Comparison of ENCODE assay signal across 8 mouse cellular contexts in genomic region chr1:80340061-80340435, GRCm38 (mm10). TPM values are rescaled to one million over a fixed set of nuclear protein-coding genes. Genes with fewer than 3 reads are reported as not detected.
DNase-seq lines count a peak whose midpoint lies in the region; ATAC-seq lines count a peak whose summit lies in the region.

No protein-coding gene starts in this region.

- H3K4me2 ChIP-seq in liver, embryonic 11.5 days, result peak overlapping the region; percentile 94

- H3K4me3 ChIP-seq in liver, embryonic 11.5 days (ENCODE audit: low read depth, low read length), result peak overlapping the region; percentile 86

- peak overlapping the region; percentile 97 for H3K9ac ChIP-seq in liver, embryonic 11.5 days (ENCODE audit: low read depth, low read length)

- no peaks in the 10 kb centered on the region for H3K36me3 ChIP-seq in liver, embryonic 11.5 days (ENCODE audit: control insufficient read depth, insufficient read depth, low read length)

- no peaks in the 10 kb centered on the region for H3K9me3 ChIP-seq in liver, embryonic 11.5 days (ENCODE audit: control insufficient read depth, low read length)

- peak; percentile 5 for ATAC-seq in liver, embryonic 11.5 days (replicated peaks; ENCODE audit: low FRiP score)

- WGBS in liver, embryonic 11.5 days, result under 1% methylated on average over 33 of the region's 59 CpGs

- H3K4me1 ChIP-seq in liver, embryonic 11.5 days (replicated peaks; ENCODE audit: control insufficient read depth, insufficient read depth, low read length), result peaks cover 12% of the 10 kb centered on the region

- H3K27ac ChIP-seq in liver, embryonic 11.5 days (ENCODE audit: low read depth, low read length), result peak overlapping the region; percentile 97

- H3K27me3 ChIP-seq in liver, embryonic 11.5 days (replicated peaks; ENCODE audit: control insufficient read depth, insufficient read depth, low read length), result no peaks in the 10 kb centered on the region

- DNase-seq in layer of hippocampus, adult 18-20 months (ENCODE audit: low spot score in 2 of 2), result peak; percentile 6 to 62
- DNase-seq in layer of hippocampus, postnatal 36 days, result no peak
- peak; percentile 75 for DNase-seq in cerebellum, postnatal 36 days
- DNase-seq in gastrocnemius, postnatal 25 days, result peak; percentile 66
- peak; percentile 65 to 69 for DNase-seq in kidney, adult 8-10 months
- DNase-seq in liver, embryonic 11.5 days (ENCODE audit: low spot score), result peak; percentile 61
- DNase-seq in monocyte, adult 2 months (ENCODE audit: low read depth in 1 of 2, low spot score in 2 of 2), result peak; percentile 22 to 51
- peak; percentile 69 to 70 for DNase-seq in spleen, postnatal 36 days (ENCODE audit: low spot score in 2 of 2)

RNA-seq across cellular contexts. Expression of gene Cul3, which starts 0.2 kb away (rescaled TPM):
- total RNA-seq in layer of hippocampus, adult 18-20 months (2021), result 100 to 1,000 TPM; 127 to 142 TPM
- 100 to 1,000 TPM; 124 to 125 TPM for total RNA-seq in layer of hippocampus, postnatal 36 days (2021)
- total RNA-seq in gastrocnemius, postnatal 25 days (2021), result 100 to 1,000 TPM; 181 to 223 TPM
- 33.5 and 35.7 TPM in 2 replicates for polyA plus RNA-seq in liver, embryonic 11.5 days (2014; fragmentation: Nextera tagmentation; extraction: Ambion mirVana)

Comparison
In these comparisons a context has a peak if more than half of its experiments do, and no peak if none do; other contexts are left out.
1. DNase-seq: peak in layer of hippocampus, adult 18-20 months (2 of 2), cerebellum, postnatal 36 days (2 of 2), gastrocnemius, postnatal 25 days (single experiment), kidney, adult 8-10 months (2 of 2), liver, embryonic 11.5 days (single experiment), monocyte, adult 2 months (2 of 2) and spleen, postnatal 36 days (2 of 2); none in layer of hippocampus, postnatal 36 days (0 of 2).